Mouse (Mus musculus) layer of hippocampus, adult 8-10 months (tissue): ENCODE data around the gene Hpse2. TPM values are rescaled to one million over a fixed set of nuclear protein-coding genes. Genes with fewer than 3 reads are reported as not detected.
A peak's percentile ranks its signal among the peaks of the same experiment; 100 is the strongest.

Experiments
- DNase-seq, 2 experiments: peaks; one replicate each; pipeline ENCODE4 v3.0.0; 2022; ENCODE audit warnings: low spot score in 2 of 2
- total RNA-seq, 4 experiments: library from RNA; stranded (reverse); gene quantifications; 2 replicates each; pipeline ENCODE4 v1.2.4; 2022

Gene Hpse2
- total RNA-seq, 4 experiments from 2014 or later = 0.18 to 0.41 (median 0.24) TPM

DNA sequence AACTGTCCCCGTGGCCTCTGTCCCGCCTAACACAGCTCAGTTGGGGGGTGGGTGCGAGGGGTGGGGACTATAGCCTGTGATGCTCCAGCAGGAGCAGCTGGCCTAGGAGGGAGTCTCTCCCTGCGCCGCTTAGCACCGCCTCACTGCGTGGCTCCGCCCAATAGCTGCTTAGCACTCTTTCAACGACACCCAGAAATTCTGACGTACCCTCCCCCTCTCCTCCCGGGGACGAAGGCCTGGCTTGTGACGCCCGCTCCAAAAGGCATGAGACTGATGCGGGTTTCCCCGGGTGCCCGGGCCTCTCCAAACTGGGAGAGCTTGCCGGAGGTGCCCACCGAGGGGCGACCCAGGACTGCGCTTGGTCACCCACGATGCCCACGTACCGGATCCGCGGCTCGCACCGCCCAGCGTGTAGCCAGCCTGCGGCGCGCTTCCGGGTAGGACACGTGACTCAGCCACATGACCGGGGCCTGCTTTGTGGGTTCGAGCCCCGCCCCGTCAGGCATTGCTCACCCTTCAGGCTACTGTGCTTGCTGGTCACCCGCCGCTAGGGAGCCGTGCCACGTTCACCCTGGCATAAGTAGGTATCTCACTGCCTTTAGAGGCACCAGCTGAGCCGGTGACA lies 608.5 kb downstream of the Hpse2 start, which contains the start of gene Hps1:
Gene Hps1 (minus strand): TSS at position 448 of the 625 bp plus-strand sequence.
- DNase-seq = peak; percentile 90

DNA sequence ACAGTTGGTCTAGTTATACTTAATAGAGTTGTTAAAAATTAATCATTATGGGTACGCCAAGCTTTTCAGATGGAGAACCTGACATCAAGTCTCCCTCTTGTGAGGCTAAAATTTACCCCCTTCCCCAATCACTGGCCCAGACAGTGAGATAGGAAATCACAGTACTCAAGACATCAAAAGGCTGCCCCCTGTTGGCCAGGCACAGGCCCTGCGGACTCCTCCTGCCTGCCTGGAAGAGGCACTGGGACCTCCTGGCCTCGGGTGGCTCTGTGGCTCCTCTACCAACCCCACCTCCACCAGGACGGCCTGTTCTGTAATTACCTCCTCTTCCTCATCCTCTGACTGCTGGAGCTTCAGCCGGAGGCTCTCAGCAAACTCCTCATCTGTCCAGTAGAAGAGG lies 610.4 kb downstream of the Hpse2 start:
- DNase-seq = peak in 1 of 2 experiments; percentile 39

DNA sequence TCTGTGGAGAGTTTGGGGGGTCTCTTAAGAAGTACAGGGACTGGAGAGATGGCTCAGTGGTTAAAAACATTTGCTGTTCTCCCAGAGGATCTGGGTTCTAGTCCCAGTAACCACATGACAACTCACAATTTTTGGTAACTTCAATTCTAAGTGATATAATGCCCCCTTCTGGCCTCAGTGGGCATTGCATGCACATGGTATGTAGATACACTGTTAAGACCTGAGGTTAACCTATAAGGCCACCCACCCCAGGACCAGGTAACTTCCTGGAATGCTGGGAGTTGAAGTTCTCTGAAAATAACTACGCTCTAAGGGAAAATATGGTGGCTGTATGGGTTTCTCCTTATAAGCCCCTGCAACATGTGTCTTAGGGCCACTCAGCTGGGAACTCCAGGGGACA lies 611.3 kb downstream of the Hpse2 start:
- no peak for DNase-seq

DNA sequence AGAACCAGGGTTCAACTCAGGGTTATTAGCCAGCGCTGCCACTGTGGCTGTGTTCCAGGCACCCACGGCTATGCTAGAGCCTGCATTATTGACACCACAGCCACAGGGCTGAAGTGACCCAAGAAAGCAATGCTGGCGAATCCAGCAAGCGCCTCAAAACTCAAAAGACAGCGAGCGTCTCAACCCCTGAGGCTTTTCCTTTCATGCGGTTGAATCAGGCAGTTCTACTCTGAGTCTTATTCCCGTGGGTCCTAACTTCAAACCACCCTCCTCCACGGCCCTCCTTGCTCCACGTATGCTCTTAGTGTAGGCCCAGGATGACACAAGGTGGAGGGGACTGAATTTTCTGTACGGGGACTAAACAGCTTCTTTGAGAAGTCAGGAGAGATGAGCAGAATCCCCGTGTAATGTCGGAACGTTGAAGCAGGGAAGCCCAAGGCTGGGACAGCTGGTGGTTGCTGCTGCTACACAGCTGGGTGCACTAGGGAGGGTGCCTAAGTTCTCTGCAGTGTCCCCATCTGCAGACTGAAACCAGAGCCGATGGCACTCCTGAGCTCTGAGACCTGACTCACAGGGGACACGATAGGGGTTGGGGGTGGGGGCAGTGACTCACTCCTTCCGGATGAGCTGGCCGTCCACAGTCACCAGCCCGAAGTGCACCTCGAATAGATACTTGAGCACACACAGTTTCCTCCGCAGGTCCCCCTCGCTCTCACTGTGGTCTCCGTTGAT lies 617.8 kb downstream of the Hpse2 start:
- no peak for DNase-seq

DNA sequence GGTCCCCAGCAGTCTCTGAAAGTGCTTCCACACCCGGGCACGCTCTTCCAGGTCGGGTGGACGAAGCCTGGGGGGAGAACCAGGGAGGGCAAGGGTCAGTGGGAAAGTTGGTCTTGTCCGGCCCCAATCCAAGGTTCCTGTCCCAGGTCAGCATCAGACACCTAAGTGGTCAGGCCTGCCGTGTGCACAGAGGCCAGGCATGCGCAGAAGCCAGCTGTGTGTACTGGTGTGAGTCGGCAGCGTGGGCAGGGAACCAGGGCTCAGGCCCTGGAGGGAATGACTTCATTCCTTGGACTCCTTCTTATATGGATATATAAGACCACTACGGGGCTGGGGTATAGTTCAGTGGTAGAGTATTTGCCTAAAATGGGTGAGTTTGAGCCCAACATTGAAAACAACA lies 618.5 kb downstream of the Hpse2 start:
- DNase-seq = no peak

DNA sequence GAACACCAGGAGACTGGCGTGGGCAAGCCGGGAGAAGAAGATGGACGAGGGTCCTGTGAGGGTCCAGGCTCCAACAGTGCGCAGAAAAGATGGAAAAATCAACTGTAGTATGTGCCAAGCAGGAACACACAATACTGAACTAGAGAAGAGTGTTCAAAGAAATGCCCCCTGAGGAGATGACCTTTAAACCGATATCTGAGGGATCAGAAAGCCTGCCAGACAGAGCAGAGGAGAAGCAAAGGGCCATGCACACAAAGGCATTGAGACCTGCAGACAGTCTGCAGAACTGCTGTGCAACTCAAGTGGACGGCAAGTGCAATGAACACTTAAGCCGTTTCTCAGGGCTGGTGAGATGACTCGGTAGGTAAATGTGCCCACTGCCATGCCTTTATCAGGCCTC lies 620.8 kb downstream of the Hpse2 start:
- no peak for DNase-seq

DNA sequence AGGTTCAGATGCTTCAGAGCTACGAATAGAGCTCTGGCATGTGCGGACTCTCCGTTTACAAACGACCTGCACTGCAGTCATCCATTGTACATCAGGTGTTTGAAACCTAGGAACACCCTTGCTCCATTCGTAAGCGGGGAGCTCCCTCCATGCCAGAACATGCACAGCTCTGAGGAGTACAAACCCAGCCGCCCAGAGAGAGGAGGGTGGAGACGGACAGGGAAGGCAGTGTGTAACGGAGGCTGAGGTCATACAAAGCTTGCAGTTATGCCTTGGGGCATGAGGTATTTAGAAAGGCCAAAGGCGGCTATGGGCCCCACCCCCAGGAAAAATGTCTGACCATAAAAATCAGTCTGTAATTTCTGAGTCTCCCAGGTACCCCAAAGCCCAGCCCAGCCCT lies 623.8 kb downstream of the Hpse2 start:
- DNase-seq = no peak

DNA sequence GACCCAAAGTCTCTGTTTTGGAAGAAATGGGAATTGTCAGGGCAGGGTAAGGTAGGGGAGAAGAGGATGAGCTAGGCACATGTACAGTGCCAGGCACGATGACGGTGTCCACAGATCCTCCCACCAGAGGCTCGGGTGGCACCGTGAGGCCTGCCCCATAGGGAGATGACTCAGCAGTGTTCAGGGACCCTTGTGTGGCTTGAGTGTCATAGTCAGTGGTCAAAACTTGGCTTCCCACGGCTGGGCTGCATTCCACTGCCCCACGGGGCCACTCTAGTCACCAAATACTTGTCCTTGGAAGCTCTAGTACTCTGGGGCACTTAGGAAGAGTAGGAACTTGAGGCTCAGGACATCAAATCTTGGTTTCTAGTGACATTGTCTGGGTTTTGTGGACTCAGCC lies 631.5 kb downstream of the Hpse2 start:
- DNase-seq = no peak

DNA sequence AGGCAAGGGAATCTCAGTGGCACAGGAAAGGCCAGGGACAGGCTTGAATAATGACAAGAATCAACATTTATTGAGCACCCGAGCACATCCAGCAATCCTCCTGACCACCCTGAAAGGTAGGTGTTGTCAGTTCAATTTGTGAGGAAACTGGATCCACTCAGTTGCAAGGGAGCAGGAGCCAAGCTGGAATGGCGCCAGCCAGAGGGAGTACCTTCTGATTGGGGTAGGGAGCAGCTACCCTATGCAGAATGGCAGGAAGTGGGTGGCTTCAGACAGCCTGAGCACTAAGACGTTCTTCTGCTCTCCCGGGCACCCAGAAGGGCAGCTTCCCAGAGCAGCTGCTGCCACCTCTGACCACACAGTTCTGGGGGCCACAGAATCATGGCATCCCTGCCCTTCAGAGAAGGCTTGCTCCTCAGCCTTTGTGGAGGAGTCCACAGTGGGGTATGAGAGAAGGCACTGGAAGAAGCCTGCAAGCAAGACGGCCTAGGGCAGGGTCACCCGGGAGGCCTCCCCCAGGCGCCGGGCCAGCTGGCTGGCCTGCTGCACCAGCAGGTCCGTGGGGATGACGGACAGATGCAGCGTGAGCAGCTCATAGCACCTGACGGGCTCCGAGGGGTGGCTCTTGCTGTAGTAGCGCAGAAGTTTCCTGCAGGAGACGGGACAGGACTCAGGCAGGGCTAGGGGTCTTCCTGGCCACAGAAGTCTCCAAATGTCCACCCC lies 632.8 kb downstream of the Hpse2 start:
- no peak for DNase-seq

DNA sequence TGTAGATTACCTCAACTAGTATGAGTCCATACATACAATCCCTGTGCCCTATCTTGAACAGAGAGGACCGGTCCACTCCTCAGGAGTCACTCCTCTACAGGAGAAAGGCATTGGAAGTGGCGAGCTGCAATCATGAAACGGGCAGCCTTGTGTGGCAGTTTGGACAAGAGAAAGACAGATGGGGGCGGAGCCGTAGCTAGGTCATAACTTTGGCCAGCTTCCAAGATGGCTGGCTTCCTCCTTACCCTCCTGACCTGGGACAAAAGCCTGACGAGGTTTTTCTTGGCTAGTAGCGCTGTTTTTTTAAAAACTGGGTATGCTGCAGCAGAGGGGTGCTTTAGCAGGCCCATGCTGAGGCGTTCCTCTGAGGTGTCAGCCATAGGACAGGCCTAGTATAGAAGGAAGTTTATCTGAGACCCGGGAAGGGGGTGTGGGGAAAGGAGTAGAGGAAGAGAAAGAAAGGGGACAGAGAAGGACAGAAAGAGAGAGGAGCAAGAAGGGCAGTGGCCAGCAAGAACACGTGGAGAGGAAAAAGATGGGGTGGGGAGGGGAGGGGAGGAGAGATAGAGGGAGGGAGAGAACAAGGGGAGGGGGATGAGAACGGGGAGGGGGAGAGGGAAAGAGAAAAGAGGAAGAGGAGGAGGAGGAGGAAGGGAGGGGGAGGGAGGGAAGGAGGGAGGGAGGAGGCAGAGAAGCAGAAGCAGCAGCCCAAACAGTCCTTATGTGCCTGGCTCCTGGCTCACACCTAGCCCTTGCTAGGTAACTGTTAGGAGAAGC lies 634.8 kb downstream of the Hpse2 start:
- peak in 1 of 2 experiments; percentile 36 for DNase-seq

DNA sequence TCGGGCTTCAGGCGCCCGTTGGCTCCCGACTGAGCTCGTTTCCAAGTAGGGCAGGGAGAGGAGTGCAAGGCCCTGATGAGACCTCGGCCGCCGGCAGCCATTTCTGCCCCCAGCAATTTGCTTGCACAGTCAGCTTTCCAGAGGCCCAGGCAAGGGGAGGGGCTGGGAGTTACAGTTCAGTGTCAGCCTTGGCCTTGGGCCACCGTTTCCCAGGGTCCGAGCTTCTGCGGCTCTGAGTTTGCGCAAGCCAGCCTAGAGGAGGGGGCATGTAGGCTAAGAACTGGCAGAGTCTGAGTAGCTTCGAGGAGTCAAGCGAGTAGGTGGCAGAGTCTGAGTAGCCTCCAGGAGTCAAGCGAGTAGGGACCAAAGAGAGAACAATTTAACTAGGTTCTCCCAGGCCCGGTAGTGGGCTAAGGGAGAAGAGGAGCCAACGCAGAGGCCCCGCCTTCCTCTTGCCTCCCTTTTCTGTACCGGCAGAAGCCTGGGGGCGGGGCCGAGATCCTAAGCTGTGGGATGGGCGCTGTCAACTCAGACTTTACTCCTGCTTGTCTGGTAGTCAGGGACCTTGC lies 635.7 kb downstream of the Hpse2 start, which contains the start of gene Pyroxd2:
Gene Pyroxd2 (minus strand): TSS at position 413 of the 569 bp plus-strand sequence.
- DNase-seq = peak; percentile 41 to 44

DNA sequence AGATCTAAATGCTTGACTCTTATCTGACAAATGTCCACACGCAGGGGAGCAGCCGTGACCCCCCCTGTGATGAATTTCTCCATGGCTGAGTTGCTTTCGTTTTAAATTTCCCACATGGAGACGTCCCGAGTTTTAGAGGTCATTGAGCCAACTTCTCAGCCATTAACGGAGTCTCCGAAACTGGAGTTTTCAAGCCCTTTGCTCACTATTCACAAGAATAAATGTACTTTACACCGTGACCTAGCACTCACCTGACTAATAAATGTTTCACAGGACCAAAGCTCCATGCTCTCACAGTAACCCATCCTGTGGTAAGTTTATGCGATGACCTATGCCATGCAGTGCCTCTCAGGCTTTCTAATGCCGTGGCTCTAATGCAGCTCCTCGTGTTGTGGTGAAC lies 638.0 kb downstream of the Hpse2 start:
- DNase-seq = no peak

DNA sequence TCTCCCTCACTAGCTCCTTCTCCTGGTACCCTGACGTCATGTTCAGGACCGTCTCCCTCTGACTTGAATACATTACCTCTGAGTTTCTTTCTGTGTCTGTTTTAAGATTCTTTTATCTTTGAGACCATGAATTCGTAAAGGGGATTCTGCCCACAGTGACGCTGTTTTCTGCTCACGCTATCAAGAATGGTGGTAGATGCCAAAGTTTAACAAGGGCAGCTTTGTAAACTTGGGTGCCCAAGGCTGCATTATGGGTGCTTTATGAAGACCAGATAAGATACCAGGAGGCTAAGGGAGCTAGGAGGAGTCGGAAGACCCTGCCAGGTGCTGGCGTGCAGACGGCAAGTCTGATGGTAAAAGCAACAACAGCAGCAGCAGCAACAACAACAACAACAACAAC lies 641.5 kb downstream of the Hpse2 start:
- DNase-seq = no peak

DNA sequence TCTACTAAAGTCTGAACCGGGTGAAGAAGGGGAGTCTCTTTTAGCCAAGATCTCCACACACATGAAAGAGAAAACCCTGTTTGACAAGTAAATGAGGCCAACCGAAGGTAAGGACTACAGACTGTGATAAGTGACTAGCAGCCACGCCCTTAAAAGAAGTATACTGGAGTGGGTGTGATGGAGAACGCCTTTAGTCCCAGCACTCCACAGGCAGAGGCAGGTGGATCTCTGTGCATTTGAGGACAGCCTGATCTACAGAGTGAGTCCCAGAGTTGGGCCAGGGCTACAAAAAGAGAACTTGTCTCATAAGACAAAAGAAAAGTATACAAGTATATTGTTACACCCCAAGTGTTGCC lies 642.3 kb downstream of the Hpse2 start:
- no peak for DNase-seq

DNA sequence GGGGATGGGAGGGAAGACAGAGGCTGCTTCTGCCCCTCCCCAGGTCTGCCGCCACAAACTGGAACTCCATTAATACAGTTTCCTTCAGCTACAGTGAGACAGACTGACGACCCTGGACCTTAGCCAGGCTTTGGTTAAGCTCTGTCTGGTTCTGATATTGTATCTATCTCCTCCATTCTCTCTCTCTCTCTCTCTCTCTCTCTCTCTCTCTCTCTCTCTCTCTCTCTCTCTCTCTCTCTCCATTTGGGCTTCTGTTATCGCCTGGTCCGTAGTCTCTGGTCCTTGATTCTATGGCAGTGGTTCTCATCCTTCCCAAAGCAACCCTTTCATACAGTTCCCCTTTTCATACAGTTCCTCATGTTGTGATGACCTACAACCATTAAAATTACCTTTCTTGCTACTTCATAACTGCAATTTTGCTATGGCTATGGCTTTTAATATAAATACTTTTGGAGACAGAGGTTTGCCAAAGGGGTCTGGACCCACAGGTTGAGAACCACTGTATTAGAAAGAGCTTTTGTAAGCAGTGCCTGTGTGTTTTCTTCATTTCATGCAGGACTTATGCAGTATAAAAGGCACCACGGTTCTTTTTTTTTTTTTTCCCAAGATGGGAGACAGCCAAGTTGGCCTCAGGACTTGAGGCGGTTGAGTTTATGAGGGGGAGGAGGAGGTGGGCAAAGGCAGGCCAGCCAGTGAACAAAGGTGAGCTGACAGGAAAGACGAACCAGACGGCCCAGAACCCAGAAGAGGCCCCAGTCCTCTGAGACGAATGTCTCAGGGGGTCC lies 642.9 kb downstream of the Hpse2 start:
- no peak for DNase-seq

DNA sequence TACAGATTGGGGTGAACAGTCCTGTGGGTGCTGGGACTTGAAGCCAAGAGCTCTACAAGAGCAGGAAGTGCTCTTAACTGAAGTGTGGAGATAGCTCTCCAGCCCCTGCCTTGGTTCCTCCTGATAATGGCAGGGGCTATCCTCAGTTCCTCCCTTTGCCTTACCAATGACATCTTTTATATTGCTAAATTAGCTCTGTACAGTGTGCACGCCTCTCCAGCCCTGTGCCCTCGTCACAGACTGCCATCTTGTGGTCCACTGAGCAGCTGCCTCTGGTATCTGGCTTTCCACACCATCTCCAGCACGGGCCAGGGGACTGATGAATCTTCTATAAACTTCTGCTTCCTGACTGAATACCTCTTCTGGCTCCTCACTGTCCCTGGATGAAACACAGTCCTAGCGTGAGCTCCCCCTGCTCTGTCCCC lies 644.0 kb downstream of the Hpse2 start:
- peak; percentile 52 to 73 for DNase-seq

DNA sequence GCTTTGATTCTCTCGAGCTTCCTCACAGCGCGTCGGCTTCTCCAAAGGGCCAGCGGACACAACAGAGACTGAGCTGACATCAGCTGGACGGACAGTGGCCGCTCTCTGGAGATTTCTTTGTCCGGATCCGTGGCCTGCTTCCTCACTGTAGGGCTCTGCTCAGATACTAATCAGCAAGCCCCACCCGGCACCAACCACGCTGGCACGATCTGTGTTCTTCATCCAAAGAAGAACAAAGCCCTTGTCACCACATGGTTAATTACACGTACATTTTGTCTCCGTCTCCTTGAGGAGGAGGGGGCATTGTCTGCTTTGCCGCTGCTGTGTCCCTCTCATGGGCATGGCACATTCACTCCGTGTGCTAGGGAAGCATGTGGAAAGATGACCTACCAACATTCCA lies 644.9 kb downstream of the Hpse2 start:
- DNase-seq = no peak

DNA sequence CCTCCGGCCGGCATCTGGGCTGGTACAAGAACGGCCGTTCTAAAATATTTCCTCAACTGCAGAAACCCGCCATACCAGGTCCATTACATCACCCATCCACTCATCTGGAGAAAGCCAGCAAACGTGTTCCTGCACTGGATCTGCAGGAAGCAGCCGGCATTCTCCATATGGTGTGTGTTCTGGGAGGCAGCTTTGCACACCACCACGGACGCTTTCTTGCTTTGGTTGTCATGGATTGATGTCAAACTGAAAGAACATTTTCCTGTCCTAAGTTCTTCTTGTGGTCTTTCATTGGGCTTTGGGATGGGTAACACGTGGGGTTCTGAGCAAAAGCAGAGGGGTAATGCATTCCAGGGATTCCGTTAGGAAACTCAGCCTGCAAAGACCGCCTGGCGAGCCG lies 646.3 kb downstream of the Hpse2 start:
- peak; percentile 47 to 65 for DNase-seq

DNA sequence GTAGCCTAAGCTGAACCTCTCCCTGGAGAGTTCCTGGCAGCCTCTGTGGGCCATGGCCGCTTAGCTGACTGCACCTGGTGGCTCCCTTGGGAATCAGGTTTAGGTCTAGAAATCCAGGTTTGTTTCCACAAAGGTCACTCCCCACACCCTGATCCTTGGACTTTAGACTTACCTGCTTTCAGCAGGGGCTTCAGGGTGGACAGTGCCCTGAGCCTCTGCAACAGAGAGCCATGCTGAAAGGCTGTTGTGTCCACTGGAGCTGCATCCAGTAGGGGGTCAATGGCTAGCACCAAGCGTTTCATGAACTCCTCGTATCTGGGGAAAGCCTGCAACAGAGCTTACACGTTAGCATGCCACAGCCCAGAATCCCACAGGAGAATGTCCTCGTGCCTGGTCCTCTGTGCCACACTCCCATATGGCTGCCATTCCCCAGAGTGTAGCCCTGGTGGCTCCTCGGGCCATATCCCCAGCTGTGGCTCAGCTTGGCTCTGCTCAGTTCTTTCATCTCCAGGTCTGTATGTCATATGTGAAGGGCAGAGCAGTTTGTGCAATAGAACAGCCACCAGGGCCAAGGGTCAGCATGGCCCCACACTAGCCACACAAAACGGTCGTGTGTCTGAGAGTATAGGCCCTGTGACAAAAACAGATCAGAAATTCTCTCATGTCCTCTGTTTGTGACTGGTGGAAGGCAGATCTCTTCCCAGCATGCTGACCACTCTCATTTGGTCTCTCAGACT lies 647.8 kb downstream of the Hpse2 start:
- no peak for DNase-seq

DNA sequence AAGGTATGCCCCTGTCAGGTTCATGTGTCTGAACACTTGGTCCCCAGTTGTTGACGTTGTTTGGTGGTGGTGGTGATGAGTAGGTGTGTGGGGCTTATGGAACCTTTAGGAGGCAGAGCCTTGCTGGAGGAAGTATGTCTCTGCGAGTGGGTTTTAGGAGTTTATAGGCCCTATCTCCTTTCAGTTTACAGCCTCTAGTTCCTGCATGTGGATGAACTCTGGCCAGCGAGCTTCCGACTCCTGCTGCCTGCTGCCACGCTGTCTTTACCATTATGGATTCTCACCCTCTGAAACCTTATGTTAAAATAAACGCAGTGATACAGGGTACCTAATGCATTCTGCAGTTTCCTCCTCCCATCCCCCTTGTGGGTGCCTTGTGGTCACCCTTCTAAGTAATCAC lies 648.4 kb downstream of the Hpse2 start:
- no peak for DNase-seq
